Mouse (Mus musculus) C2C12 (cell line): ENCODE data around the gene Arhgef26. TPM values are rescaled to one million over a fixed set of nuclear protein-coding genes. Genes with fewer than 3 reads are reported as not detected.

Experiments used
- H3K27me3 ChIP-seq: one replicate; pipeline ENCODE4 v1.6.1; 2011; ENCODE audit not compliant: control insufficient read depth, insufficient read depth, insufficient read length
- H3K36me3 ChIP-seq: one replicate; pipeline ENCODE4 v1.6.1; 2011; ENCODE audit not compliant: control insufficient read depth, insufficient read depth
- H3K4me3 ChIP-seq: one replicate; pipeline ENCODE4 v1.5.1; 2011; ENCODE audit warnings: mild to moderate bottlenecking, control low read depth; ENCODE audit not compliant: poor library complexity, insufficient read depth, severe bottlenecking
- H3K79me2 ChIP-seq: one replicate; pipeline ENCODE4 v1.6.1; 2011; ENCODE audit not compliant: control insufficient read depth, insufficient read depth
- H3K79me3 ChIP-seq: one replicate; pipeline ENCODE4 v1.6.1; 2011; ENCODE audit warnings: low read depth, control low read depth
- H3ac ChIP-seq: one replicate; pipeline ENCODE3; 2011; ENCODE audit warnings: low read depth; ENCODE audit not compliant: control insufficient read depth, insufficient read length
- CEBPB ChIP-seq: IDR thresholded peaks from one replicate; pipeline ENCODE4 v1.6.1; 2011; ENCODE audit warnings: low read depth, mild to moderate bottlenecking, control low read depth, moderate library complexity
- CTCF ChIP-seq: IDR thresholded peaks from one replicate; pipeline ENCODE4 v1.5.1; 2011; ENCODE audit not compliant: control insufficient read depth, insufficient read depth, insufficient read length
- FOSL1 ChIP-seq: IDR thresholded peaks from one replicate; pipeline ENCODE4 v1.8.0; 2011; ENCODE audit warnings: mild to moderate bottlenecking, low read length; ENCODE audit not compliant: poor library complexity, insufficient read depth, severe bottlenecking
- MAX ChIP-seq: IDR thresholded peaks from one replicate; pipeline ENCODE4 v1.6.1; 2011; ENCODE audit warnings: mild to moderate bottlenecking, control low read depth
- MYOD1 ChIP-seq: IDR thresholded peaks from one replicate; pipeline ENCODE4 v1.6.1; 2011; ENCODE audit warnings: low read depth; ENCODE audit not compliant: control insufficient read depth, insufficient read length
- MYOG ChIP-seq: IDR thresholded peaks from one replicate; pipeline ENCODE4 v1.6.1; 2011; ENCODE audit not compliant: control insufficient read depth, insufficient read length; ENCODE audit errors: extremely low read depth
- USF1 ChIP-seq: IDR thresholded peaks from one replicate; pipeline ENCODE4 v1.6.1; 2011; ENCODE audit warnings: low read depth, mild to moderate bottlenecking, control low read depth, moderate library complexity
- polyA plus RNA-seq: library from polyadenylated mRNA; unstranded; fragments of >200 nt; fragmentation: generic; extraction: Trizol; gene quantifications from one replicate; pipeline ENCODE4 v1.2.1, GENCODE M21; 2012; ENCODE audit warnings: missing spikeins

Arhgef26 gene
- polyA plus RNA-seq, 1 experiment = 1.9 TPM

GRCm38 (mm10) chr3:62449871-62450496 is 111.8 kb downstream of the Arhgef26 start:
- H3K4me3 ChIP-seq = no peak overlapping the region
- TF ChIP-seq USF1 (no peak), MYOD1 (no peak), FOSL1 (no peak), MYOG (no peak), CEBPB (no peak), CTCF (no peak), MAX (no peak)
- H3K79me3 ChIP-seq = no peaks in the 10 kb centered on the region
- no peak overlapping the region for H3ac ChIP-seq
- H3K27me3 ChIP-seq = no peaks in the 10 kb centered on the region
- no peaks in the 10 kb centered on the region for H3K79me2 ChIP-seq
- H3K36me3 ChIP-seq = no peaks in the 10 kb centered on the region

DNA sequence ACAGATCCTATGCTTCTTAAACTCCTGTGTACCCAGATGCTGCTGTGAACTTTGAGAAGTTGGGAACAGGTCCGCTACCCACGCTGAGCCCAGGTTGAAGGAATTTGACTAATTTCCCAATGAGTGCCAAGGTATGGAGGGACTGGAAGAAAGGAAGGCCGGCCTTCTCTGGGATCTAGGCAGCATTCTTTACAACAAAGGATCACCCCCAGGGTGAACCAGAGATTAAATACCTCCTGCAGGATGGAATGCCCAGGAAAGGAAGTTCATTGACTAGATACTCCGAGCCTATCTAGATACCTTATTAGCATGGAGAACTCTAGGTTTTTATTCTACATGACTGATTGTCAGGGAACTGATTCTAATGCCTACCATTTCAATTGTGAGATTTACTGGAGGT is 114.8 kb downstream of the Arhgef26 start:
- TF ChIP-seq MYOG = no peak
- TF ChIP-seq FOSL1 = no peak
- TF ChIP-seq MAX = no peak
- no peak for TF ChIP-seq CEBPB
- TF ChIP-seq CTCF = no peak
- no peak for TF ChIP-seq MYOD1
- TF ChIP-seq USF1 = no peak

GRCm38 (mm10) chr3:62454096-62454495 is 116.0 kb downstream of the Arhgef26 start:
- Histone ChIP-seq H3ac (no peak overlapping the region), H3K36me3 (peaks cover 7% of the 10 kb centered on the region), H3K79me2 (no peaks in the 10 kb centered on the region), H3K4me3 (no peak overlapping the region), H3K79me3 (no peaks in the 10 kb centered on the region), H3K27me3 (no peaks in the 10 kb centered on the region)
- no peak for TF ChIP-seq FOSL1
- TF ChIP-seq MAX = no peak
- no peak for TF ChIP-seq CEBPB
- no peak for TF ChIP-seq CTCF
- TF ChIP-seq MYOG = no peak
- no peak for TF ChIP-seq MYOD1
- no peak for TF ChIP-seq USF1

More for the DNA sequence above, 114.8 kb downstream of the Arhgef26 start:
- Histone ChIP-seq H3K79me3 (no peaks in the 10 kb centered on the region), H3K79me2 (no peaks in the 10 kb centered on the region), H3K36me3 (no peaks in the 10 kb centered on the region), H3K4me3 (no peak overlapping the region), H3K27me3 (no peaks in the 10 kb centered on the region), H3ac (no peak overlapping the region)

GRCm38 (mm10) chr3:62455854-62456253 is 117.7 kb downstream of the Arhgef26 start:
- H3K27me3 ChIP-seq = no peaks in the 10 kb centered on the region
- no peaks in the 10 kb centered on the region for H3K79me2 ChIP-seq
- H3ac ChIP-seq = no peak overlapping the region
- H3K4me3 ChIP-seq = no peak overlapping the region
- peaks cover 15% of the 10 kb centered on the region for H3K36me3 ChIP-seq
- TF ChIP-seq MAX (no peak), USF1 (no peak)
- H3K79me3 ChIP-seq = no peaks in the 10 kb centered on the region

DNA sequence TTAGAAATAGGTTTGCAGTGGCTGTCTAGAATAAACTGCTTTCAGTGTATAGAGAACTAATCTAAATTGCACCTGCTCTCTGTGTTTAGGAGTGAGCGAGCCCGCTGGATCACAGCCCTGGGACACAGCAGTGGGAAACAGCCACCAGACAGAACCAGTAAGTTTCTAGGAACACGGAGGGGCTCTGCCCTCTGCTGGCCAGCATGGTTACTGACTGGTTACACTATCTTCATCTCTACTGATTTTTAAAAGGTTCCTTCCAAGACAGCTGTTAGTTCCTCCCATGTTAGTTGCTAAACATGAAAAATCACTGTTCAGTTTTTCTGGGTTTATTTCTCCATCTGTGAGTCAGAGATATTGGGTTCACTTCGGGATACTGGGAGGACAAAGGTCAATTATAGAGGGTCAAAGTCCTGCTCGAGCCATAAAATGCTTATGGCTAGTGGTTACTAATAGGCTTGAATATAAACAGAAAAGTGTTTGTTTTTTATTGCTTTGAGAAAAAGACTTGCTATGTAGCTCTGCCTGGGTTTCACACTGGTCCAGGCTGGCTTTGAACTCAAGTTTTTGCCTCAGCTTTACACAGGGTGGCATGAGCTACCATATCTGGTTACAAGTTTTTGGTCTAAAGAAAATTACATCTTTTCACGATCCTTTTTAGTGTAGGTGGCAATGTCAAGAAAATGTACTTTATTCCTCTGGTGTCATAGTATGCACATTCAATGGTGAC is 120.3 kb downstream of the Arhgef26 start:
- no peak for TF ChIP-seq MYOG
- TF ChIP-seq CTCF = peak; percentile 62
- TF ChIP-seq MYOD1 = no peak
- Histone ChIP-seq H3K36me3 (peaks cover 41% of the 10 kb centered on the region), H3ac (no peak overlapping the region), H3K27me3 (no peaks in the 10 kb centered on the region), H3K4me3 (no peak overlapping the region), H3K79me2 (no peaks in the 10 kb centered on the region), H3K79me3 (no peaks in the 10 kb centered on the region)

GRCm38 (mm10) chr3:62459483-62459882 is 121.3 kb downstream of the Arhgef26 start:
- H3K4me3 ChIP-seq = no peak overlapping the region
- no peak overlapping the region for H3ac ChIP-seq
- H3K27me3 ChIP-seq = no peaks in the 10 kb centered on the region
- H3K79me2 ChIP-seq = no peaks in the 10 kb centered on the region
- peaks cover 51% of the 10 kb centered on the region for H3K36me3 ChIP-seq
- no peak for TF ChIP-seq FOSL1
- TF ChIP-seq MAX = no peak
- no peak for TF ChIP-seq MYOD1
- no peak for TF ChIP-seq CEBPB
- TF ChIP-seq MYOG = no peak
- no peak for TF ChIP-seq CTCF
- TF ChIP-seq USF1 = no peak
- H3K79me3 ChIP-seq = no peaks in the 10 kb centered on the region
